Mouse (Mus musculus) MEL (cell line): ENCODE data around the gene Stac2. TPM values are rescaled to one million over a fixed set of nuclear protein-coding genes. Genes with fewer than 3 reads are reported as not detected.

Source experiments
- DNase-seq: peaks from one replicate; pipeline ENCODE4 v3.0.0; 2011; ENCODE audit warnings: low read depth, low spot score
- H3K27ac ChIP-seq: 2 replicates; pipeline ENCODE4 v1.5.1; 2012; ENCODE audit warnings: low read depth, mild to moderate bottlenecking, control low read depth, low read length, moderate library complexity; ENCODE audit not compliant: control insufficient read depth
- H3K27me3 ChIP-seq, 2 experiments: fragments of 150-350 bp in 1 of 2; sonication (generic) in 1 of 2; 2 replicates each; pipeline ENCODE4 v1.6.1; 2012; ENCODE audit warnings: low read length in 2 of 2, mild to moderate bottlenecking in 2 of 2, improper control_type of control experiment in 1 of 2, moderate library complexity in 1 of 2; ENCODE audit not compliant: insufficient read depth in 2 of 2, control insufficient read depth in 1 of 2
- H3K36me3 ChIP-seq, 2 experiments: 2 replicates each; pipeline ENCODE4 v1.6.1; 2012 to 2014; ENCODE audit warnings: low read length in 2 of 2, improper control_type of control experiment in 1 of 2, inconsistent platforms in 1 of 2, mild to moderate bottlenecking in 1 of 2; ENCODE audit not compliant: insufficient read depth in 2 of 2, control insufficient read depth in 1 of 2
- H3K4me1 ChIP-seq, 2 experiments: fragments of 150-350 bp in 1 of 2; sonication (generic) in 1 of 2; 2 replicates each; pipeline ENCODE4 v1.6.1; 2012; ENCODE audit warnings: low read length in 2 of 2, improper control_type of control experiment in 1 of 2, mild to moderate bottlenecking in 1 of 2; ENCODE audit not compliant: insufficient read depth in 2 of 2, control insufficient read depth in 1 of 2
- H3K4me3 ChIP-seq, 2 experiments: fragments of 150-350 bp in 1 of 2; sonication (generic) in 1 of 2; 2 replicates each; pipeline ENCODE4 v1.5.1; 2012; ENCODE audit warnings: low read depth in 2 of 2, low read length in 2 of 2, mild to moderate bottlenecking in 2 of 2, moderate library complexity in 2 of 2, control low read depth in 1 of 2, improper control_type of control experiment in 1 of 2; ENCODE audit not compliant: control insufficient read depth in 1 of 2, insufficient read depth in 1 of 2
- H3K79me2 ChIP-seq: 2 replicates; pipeline ENCODE4 v1.6.1; 2012; ENCODE audit warnings: mild to moderate bottlenecking, low read length, moderate library complexity; ENCODE audit not compliant: control insufficient read depth, poor library complexity, insufficient read depth
- H3K9ac ChIP-seq: 2 replicates; pipeline ENCODE4 v1.6.1; 2012; ENCODE audit warnings: low read depth, mild to moderate bottlenecking, control low read depth, low read length, moderate library complexity; ENCODE audit not compliant: control insufficient read depth, poor library complexity, severe bottlenecking
- H3K9me3 ChIP-seq: fragments of 150-350 bp; sonication (generic); replicated peaks from 2 replicates; pipeline ENCODE4 v1.6.1; 2012; ENCODE audit warnings: mild to moderate bottlenecking, low read length, improper control_type of control experiment, moderate library complexity; ENCODE audit not compliant: insufficient read depth
- BHLHE40 ChIP-seq: IDR thresholded peaks from 2 replicates; pipeline ENCODE4 v1.6.1; 2012; ENCODE audit warnings: low read depth, mild to moderate bottlenecking, inconsistent platforms, low read length, improper control_type of control experiment, borderline replicate concordance
- CTCF ChIP-seq, 3 experiments: IDR thresholded peaks in 2 of 3; conservative IDR thresholded peaks in 1 of 3; 2 replicates each; pipeline ENCODE4 v1.5.1; 2011 to 2012; ENCODE audit warnings: low read length in 3 of 3, low read depth in 2 of 3, mild to moderate bottlenecking in 2 of 3, improper control_type of control experiment in 1 of 3, inconsistent platforms in 1 of 3, mixed read lengths in 1 of 3, moderate library complexity in 1 of 3; ENCODE audit not compliant: control insufficient read depth in 1 of 3, insufficient read depth in 1 of 3, poor library complexity in 1 of 3, severe bottlenecking in 1 of 3
- E2F4 ChIP-seq: IDR thresholded peaks from 2 replicates; pipeline ENCODE4 v1.6.1; 2011; ENCODE audit warnings: low read depth, low read length, improper control_type of control experiment, borderline replicate concordance
- EP300 ChIP-seq, 2 experiments: IDR thresholded peaks; 2 replicates each; pipeline ENCODE4 v1.6.1; 2011; ENCODE audit warnings: improper control_type of control experiment in 2 of 2, low read length in 2 of 2, low read depth in 1 of 2, mild to moderate bottlenecking in 1 of 2
- GATA1 ChIP-seq: IDR thresholded peaks from 2 replicates; pipeline ENCODE4 v1.6.1; 2011; ENCODE audit warnings: low read depth, low read length, improper control_type of control experiment
- HCFC1 ChIP-seq: IDR thresholded peaks from 2 replicates; pipeline ENCODE4 v1.6.1; 2012; ENCODE audit warnings: low read depth, mild to moderate bottlenecking, inconsistent platforms, low read length, improper control_type of control experiment, moderate library complexity
- JUND ChIP-seq: IDR thresholded peaks from 2 replicates; pipeline ENCODE4 v1.6.1; 2011; ENCODE audit warnings: low read depth, mild to moderate bottlenecking, improper control_type of control experiment, low read length
- KAT2A ChIP-seq: conservative IDR thresholded peaks from 2 replicates; pipeline ENCODE4 v1.6.1; 2012; ENCODE audit warnings: low read depth, low read length, improper control_type of control experiment, inconsistent platforms
- MAZ ChIP-seq: IDR thresholded peaks from 2 replicates; pipeline ENCODE4 v1.6.1; 2012; ENCODE audit warnings: low read depth, mild to moderate bottlenecking, inconsistent platforms, low read length, improper control_type of control experiment
- MYB ChIP-seq: IDR thresholded peaks from 2 replicates; pipeline ENCODE4 v1.6.1; 2011; ENCODE audit warnings: mild to moderate bottlenecking, low read depth, low read length, improper control_type of control experiment
- MYC ChIP-seq: IDR thresholded peaks from 2 replicates; pipeline ENCODE4 v1.6.1; 2011; ENCODE audit warnings: low read depth, mild to moderate bottlenecking, low read length, improper control_type of control experiment, moderate library complexity
- POLR2A ChIP-seq, 2 experiments: IDR thresholded peaks; 2 replicates each; pipeline ENCODE4 v1.6.1; 2011 to 2012; ENCODE audit warnings: low read length in 2 of 2, mild to moderate bottlenecking in 2 of 2, control low read depth in 1 of 2, improper control_type of control experiment in 1 of 2, low read depth in 1 of 2, moderate library complexity in 1 of 2; ENCODE audit not compliant: control insufficient read depth in 1 of 2, insufficient read depth in 1 of 2, poor library complexity in 1 of 2
- POLR2AphosphoS2 ChIP-seq: IDR thresholded peaks from 2 replicates; pipeline ENCODE4 v1.6.1; 2011; ENCODE audit warnings: low read length, improper control_type of control experiment
- POLR2AphosphoS5 ChIP-seq: IDR thresholded peaks from 2 replicates; pipeline ENCODE4 v1.6.1; 2012; ENCODE audit warnings: low read depth, borderline replicate concordance, mild to moderate bottlenecking, inconsistent platforms, low read length, moderate library complexity, mixed read lengths
- RAD21 ChIP-seq: IDR thresholded peaks from 2 replicates; pipeline ENCODE4 v1.6.1; 2011; ENCODE audit warnings: mild to moderate bottlenecking, low read depth, low read length, improper control_type of control experiment
- SIN3A ChIP-seq: IDR thresholded peaks from 2 replicates; pipeline ENCODE4 v1.6.1; 2012; ENCODE audit warnings: low read length, improper control_type of control experiment, inconsistent platforms
- SMC3 ChIP-seq: IDR thresholded peaks from 2 replicates; pipeline ENCODE4 v1.6.1; 2011; ENCODE audit warnings: low read depth, low read length, improper control_type of control experiment
- TBP ChIP-seq: IDR thresholded peaks from 2 replicates; pipeline ENCODE4 v1.8.0; 2011; ENCODE audit warnings: low read depth, low read length, improper control_type of control experiment
- TCF12 ChIP-seq: IDR thresholded peaks from 2 replicates; pipeline ENCODE4 v1.6.1; 2014; ENCODE audit warnings: low read depth, mild to moderate bottlenecking, inconsistent platforms, low read length, improper control_type of control experiment, moderate library complexity
- UBTF ChIP-seq: IDR thresholded peaks from 2 replicates; pipeline ENCODE4 v1.6.1; 2012; ENCODE audit warnings: low read depth, mild to moderate bottlenecking, inconsistent platforms, low read length, improper control_type of control experiment, moderate library complexity, borderline replicate concordance; ENCODE audit not compliant: insufficient read depth
- USF2 ChIP-seq, 2 experiments: IDR thresholded peaks; 2 replicates each; pipeline ENCODE4 v1.6.1; 2011 to 2012; ENCODE audit warnings: improper control_type of control experiment in 2 of 2, low read length in 2 of 2, borderline replicate concordance in 1 of 2, inconsistent platforms in 1 of 2, low read depth in 1 of 2, mild to moderate bottlenecking in 1 of 2; ENCODE audit not compliant: insufficient read depth in 1 of 2
- ZMIZ1 ChIP-seq: IDR thresholded peaks from 2 replicates; pipeline ENCODE4 v1.6.1; 2012; ENCODE audit warnings: low read depth, mild to moderate bottlenecking, inconsistent platforms, low read length, improper control_type of control experiment, moderate library complexity
- ZNF384 ChIP-seq: IDR thresholded peaks from 2 replicates; pipeline ENCODE4 v1.6.1; 2012; ENCODE audit warnings: low read depth, mild to moderate bottlenecking, inconsistent platforms, low read length, improper control_type of control experiment
- polyA plus RNA-seq, 2 experiments: library from polyadenylated mRNA; stranded (reverse) in 1 of 2; unstranded in 1 of 2; fragments of >175 nt in 1 of 2; fragments of >200 nt in 1 of 2; gene quantifications; 2 replicates each; pipeline versions ENCODE4 v1.2.1 to v1.2.4; 2012; ENCODE audit warnings: low replicate concordance in 2 of 2, low read depth in 1 of 2; ENCODE audit not compliant: insufficient read length in 2 of 2, insufficient read depth in 1 of 2, missing spikeins in 1 of 2
- total RNA-seq: library from RNA; depleted of rRNA; stranded (reverse); fragments of 300-350 nt; gene quantifications from 2 replicates; pipeline ENCODE4 v1.2.3, GENCODE M21; 2012

Gene Stac2
- total and polyA plus RNA-seq, 3 experiments, result 0.04 TPM; not detected in 2

GRCm38 (mm10) chr11:98019883-98020610 is 33.2 kb downstream of the Stac2 start:
- no peaks in the 10 kb centered on the region for H3K9me3 ChIP-seq
- H3K36me3 ChIP-seq, result peaks cover 0 to 3% of the 10 kb centered on the region in 2 experiments; a peak in 1 of 4 replicates
- H3K79me2 ChIP-seq, result peaks cover 4% of the 10 kb centered on the region; the same call in 1 of the 2 replicates
- no peak overlapping the region for H3K9ac ChIP-seq
- no peak overlapping the region for H3K27ac ChIP-seq
- TF ChIP-seq RAD21, result no peak
- TF ChIP-seq E2F4, result no peak
- no peak for TF ChIP-seq ZMIZ1
- no peak for TF ChIP-seq UBTF
- TF ChIP-seq USF2 (IDR thresholded peaks at IDR 0.05; ENCODE audit: borderline replicate concordance in 1 of 2, insufficient read depth in 1 of 2, low read depth in 1 of 2, low read length in 2 of 2), result no peak
- TF ChIP-seq CTCF (IDR thresholded peaks at IDR 0.05 in 2 of 3, conservative IDR thresholded peaks at IDR 0.05 in 1 of 3; ENCODE audit: control insufficient read depth in 1 of 3, insufficient read depth in 1 of 3, low read depth in 2 of 3, low read length in 3 of 3, poor library complexity in 1 of 3, severe bottlenecking in 1 of 3), result no peak
- TF ChIP-seq MYC, result no peak
- TF ChIP-seq MAZ, result no peak
- no peak for TF ChIP-seq SMC3
- no peak for TF ChIP-seq POLR2AphosphoS5
- TF ChIP-seq SIN3A, result no peak
- no peak for TF ChIP-seq POLR2AphosphoS2
- TF ChIP-seq TCF12, result no peak
- TF ChIP-seq EP300 (IDR thresholded peaks at IDR 0.05; ENCODE audit: low read depth in 1 of 2, low read length in 2 of 2), result no peak
- TF ChIP-seq BHLHE40, result no peak
- TF ChIP-seq KAT2A, result no peak
- H3K4me3 ChIP-seq, result no peak overlapping the region
- no peaks in the 10 kb centered on the region for H3K27me3 ChIP-seq
- no peak for DNase-seq
- peaks cover 3 to 10% of the 10 kb centered on the region in 2 experiments; a peak in 3 of 4 replicates for H3K4me1 ChIP-seq

DNA sequence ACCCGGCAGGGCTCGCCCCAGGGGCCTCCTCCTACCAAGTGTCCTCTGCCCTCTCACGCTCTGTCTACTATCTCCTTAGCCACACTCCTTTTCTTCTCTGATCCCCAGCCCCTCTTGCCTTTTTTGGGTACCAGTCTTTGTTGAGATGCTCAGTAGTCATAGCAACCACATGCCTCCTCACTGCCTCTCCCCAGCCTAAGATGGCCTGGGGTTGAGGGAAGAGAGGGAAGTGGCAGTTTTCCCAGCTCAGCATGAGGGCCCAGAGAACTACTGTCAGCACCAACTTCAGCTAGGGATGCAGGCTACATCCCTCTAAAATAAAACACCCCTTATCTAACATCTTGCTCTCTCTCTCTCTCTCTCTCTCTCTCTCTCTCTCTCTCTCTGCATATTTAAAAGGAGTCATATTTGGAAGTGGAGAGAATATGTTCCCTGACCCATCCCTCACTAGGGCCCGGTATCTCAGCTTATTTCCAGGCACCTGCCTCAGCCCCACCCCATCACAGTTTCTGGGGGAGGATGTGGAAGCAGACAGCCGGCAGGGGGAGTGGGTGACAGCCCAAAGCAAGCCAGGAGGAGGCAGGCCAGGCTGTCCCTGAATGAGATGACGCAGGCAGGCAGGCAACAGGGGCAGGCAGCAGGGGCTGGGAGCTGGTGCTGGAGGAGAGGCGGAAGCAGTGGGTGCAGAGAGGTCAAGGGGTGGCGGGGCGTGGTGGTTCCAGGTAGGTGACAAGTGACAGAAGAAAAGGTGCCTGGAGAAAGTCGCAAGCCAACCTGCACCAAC is 34.2 kb downstream of the Stac2 start:
- Histone ChIP-seq H3K79me2 (peaks cover 4% of the 10 kb centered on the region; the same call in 1 of the 2 replicates), H3K27me3 (no peaks in the 10 kb centered on the region), H3K4me3 (no peak overlapping the region), H3K27ac (no peak overlapping the region), H3K9ac (no peak overlapping the region), H3K4me1 (peaks cover 3 to 10% of the 10 kb centered on the region in 2 experiments; a peak in 3 of 4 replicates), H3K36me3 (peaks cover 0 to 3% of the 10 kb centered on the region in 2 experiments; a peak in 1 of 4 replicates), H3K9me3 (no peaks in the 10 kb centered on the region)
- TF ChIP-seq TBP, result no peak
- no peak for TF ChIP-seq KAT2A
- TF ChIP-seq MYB, result no peak
- no peak for TF ChIP-seq MYC
- TF ChIP-seq POLR2A (IDR thresholded peaks at IDR 0.05; ENCODE audit: control insufficient read depth in 1 of 2, insufficient read depth in 1 of 2, low read depth in 1 of 2, low read length in 2 of 2, poor library complexity in 1 of 2), result no peak
- TF ChIP-seq HCFC1, result no peak
- TF ChIP-seq E2F4, result no peak
- TF ChIP-seq ZMIZ1, result no peak
- no peak for TF ChIP-seq TCF12
- no peak for TF ChIP-seq ZNF384
- no peak for TF ChIP-seq GATA1
- TF ChIP-seq JUND, result no peak
- no peak for DNase-seq
